Mouse (Mus musculus): Measurements from ENCODE around the gene Ifrd2.

Ifrd2 gene

DNA sequence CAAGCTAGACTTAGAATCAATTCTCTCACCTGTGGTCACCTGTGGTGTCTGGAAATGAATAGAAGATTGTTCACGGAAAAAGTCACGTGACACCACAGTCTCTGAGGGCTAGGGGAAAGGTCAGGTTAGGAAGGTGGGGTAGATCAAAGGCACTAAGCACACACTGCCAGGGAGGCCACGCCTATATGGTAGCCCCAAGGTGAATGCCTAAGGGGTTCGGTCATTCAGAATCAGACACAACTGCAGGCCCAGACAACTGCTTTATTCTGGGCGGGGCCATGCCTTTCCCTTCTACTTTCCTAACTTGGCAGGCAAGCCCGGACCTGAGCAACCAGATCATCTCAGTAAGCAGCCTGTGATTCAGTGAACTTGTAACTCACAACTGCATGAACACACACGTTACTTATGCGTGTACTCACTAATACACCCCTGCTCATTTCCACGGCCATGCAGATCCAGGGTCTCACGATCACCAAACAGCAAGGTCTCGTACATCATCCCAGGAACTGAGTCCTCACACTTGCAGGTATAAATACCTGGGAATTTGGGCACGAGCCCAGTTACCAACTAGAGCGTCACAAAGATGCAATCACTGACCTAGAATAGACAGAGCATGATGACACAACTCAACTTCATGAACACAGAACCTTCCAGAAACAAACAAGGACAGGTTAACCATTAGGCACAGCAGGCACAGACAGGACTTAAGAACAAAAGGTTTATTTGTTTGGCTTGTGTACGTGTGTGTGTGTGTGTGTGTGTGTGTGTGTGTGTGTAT is 11.7 kb upstream of the Ifrd2 start:
- DNase-seq (ENCODE audit: low read depth, low spot score), result no peak

DNA sequence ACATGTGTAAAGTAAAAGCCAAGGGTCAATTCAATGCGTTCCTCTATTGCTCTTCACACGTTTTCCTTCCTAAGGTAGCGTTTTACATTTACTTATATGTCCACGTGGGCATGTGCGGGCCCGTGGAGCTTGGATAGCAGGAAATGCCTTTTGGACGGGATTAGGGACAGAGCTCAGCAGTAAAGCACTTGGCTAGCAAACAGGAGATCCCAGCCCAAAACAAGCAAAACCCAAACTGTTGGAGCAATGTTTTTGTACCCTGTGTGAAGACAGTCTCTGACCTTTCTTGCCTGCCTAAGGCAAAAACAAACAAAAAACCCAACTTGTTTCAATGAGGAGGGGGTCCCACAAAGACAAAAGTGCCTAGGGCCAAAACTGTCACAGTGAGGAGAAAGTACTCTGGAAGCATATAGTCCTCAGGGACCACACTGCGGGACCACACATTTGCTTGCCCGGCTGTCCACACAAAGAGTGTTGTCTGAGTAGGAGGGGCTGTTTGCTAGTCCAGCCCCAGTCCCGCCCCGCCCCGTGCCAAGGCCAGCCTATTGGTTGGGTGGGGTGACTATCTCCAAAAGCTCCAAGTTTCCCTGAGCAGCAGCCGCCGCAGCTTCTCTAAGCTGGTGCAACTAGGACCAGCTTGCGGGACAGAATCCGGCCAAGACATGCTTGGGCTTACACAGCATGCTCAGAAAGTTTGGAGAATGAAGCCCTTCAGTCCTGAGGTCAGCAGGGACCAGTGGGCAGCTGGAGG is 10.9 kb upstream of the Ifrd2 start, which contains the start of gene Hyal1:
Gene Hyal1 (plus strand): TSS at position 571 of the 751 bp plus-strand sequence.
- DNase-seq (ENCODE audit: low read depth, low spot score), result peak; percentile 81

DNA sequence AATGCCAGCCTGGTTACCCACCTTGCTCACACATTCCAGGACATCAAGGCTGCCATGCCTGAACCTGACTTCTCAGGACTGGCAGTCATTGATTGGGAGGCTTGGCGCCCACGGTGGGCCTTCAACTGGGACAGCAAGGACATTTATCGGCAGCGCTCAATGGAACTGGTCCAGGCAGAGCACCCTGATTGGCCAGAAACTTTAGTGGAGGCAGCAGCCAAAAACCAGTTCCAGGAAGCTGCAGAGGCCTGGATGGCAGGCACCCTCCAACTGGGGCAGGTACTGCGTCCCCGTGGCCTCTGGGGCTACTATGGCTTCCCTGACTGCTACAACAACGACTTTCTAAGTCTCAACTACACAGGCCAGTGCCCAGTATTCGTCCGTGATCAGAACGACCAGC is 9.6 kb upstream of the Ifrd2 start:
- no peak for DNase-seq (ENCODE audit: low read depth, low spot score)

- no peak for DNase-seq (ENCODE audit: low read depth, low spot score)
These were observed 8.9 kb upstream of the Ifrd2 start, which contains the start of gene Naa80 for GRCm38 (mm10) chr9:107578587-107578986. Gene Naa80 (plus strand): TSS chr9:107578887.

GRCm38 (mm10) chr9:107579023-107579900 is 8.2 kb upstream of the Ifrd2 start:
- no peak for DNase-seq (ENCODE audit: low read depth, low spot score)

- DNase-seq (ENCODE audit: low read depth, low spot score), result peak; percentile 81
These were observed 6.7 kb upstream of the Ifrd2 start, which contains the start of gene Hyal3 for GRCm38 (mm10) chr9:107580501-107581317. Gene Hyal3 (plus strand): TSS chr9:107580818.

DNA sequence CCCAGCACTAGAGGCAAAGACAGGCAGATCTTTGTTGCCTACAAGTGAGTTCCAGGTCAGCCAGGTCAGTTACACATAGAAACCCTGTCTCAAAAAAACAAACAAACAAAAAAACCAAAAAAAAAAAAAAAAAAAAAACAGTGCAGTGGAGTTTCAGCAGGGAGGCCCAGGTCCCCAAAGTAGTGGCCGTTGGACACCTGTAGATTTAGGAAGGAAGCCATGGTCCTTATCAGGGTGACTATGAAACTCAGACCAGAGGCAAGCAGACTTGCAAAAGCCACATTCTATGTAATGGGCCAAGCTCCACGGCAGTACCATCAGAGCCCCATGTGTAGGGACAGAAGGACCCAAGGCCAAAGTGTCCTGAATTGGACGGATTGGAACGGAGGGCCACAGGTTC is 5.9 kb upstream of the Ifrd2 start:
- DNase-seq (ENCODE audit: low read depth, low spot score), result no peak

GRCm38 (mm10) chr9:107582509-107583062 is 4.9 kb upstream of the Ifrd2 start:
- DNase-seq (ENCODE audit: low read depth, low spot score), result no peak

DNA sequence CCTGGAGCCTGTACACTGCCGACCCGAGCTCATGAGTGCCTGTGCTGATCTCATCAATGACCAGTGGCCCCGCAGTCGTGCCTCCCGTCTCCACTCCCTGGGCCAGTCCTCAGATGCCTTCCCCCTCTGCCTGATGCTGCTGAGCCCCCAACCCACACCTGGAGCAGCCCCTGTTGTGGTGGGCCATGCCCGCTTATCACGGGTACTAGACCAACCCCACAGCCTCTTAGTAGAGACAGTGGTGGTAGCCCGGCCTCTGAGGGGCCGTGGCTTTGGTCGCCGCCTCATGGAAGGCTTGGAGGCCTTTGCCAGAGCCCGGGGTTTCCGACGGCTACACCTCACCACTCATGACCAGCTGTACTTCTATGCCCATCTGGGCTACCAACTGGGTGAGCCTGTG is 4.3 kb upstream of the Ifrd2 start:
- no peak for DNase-seq (ENCODE audit: low read depth, low spot score)

- no peak for DNase-seq (ENCODE audit: low read depth, low spot score)
These were observed 938 bp upstream of the Ifrd2 start for GRCm38 (mm10) chr9:107586504-107586903.

DNA sequence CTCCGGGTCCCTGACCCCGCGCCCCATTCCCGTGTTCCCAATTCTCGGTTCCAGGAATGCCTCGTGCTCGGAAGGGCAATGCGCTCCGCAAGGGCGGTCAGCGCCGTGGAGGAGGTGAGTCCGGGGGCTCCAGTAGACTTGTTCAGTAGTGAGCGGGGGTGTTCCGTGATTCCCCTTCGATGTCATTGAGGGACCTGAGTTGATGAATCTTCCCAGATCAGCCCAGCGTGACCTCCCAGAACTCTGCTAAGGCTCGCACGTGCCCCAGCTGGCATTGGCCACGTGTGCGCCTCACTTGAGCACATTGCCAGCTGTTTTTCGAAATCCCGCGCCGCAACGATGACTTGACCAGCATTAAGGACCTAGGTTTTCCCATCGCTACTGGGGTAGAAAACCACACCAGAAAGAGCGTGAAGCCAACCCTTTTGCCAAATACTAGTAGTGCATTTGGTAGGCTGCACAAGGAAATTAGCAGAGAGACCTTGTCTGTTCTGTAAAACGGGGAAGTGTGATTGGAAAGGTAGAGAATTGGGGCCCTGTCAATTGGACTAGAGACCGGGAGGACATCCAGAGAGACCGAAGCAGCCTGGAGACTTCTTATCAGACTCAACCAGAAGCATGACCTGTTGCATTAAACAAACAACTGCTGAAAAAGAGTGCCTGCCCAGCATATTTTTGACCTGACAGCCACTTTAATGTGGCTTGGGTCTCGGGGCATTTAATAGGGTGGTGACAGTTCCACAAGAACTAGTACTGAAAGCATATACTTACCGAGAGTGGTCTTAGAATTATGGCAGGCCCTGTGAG is 594 bp downstream of the Ifrd2 start:
- peak; percentile 74 for DNase-seq (ENCODE audit: low read depth, low spot score)

DNA sequence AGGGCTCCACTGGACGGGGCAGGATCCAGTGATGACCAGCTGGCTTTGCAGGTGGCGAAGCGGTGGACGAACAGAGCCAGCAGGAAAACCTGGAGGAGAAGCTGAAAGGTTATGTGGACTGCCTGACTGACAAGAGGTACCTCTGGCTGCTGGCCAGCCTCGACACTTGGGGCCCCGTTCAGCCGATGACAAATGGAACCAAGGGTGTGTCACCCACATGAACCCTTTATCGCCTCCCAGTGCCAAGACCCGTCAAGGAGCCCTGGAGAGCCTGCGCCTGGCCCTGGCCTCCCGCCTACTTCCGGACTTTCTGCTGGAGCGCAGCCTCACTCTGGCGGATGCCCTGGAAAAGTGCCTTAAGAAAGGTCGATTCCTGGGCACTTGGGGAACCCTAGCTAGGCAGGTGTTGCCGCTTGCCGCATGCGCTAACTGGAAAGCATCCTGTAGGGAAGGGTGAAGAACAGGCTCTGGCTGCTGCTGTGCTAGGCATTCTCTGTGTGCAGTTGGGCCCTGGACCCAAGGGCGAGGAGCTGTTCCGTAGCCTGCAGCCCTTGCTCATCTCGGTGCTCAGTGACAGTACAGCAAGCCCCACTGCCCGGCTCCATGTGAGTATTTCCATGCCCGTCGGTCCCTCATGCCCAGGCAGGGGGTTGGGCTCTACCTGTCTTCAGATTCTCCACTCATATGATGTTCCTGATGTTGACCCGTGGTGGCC is 2.8 kb downstream of the Ifrd2 start:
- DNase-seq (ENCODE audit: low read depth, low spot score), result peak; percentile 54

GRCm38 (mm10) chr9:107590773-107591060 is 3.3 kb downstream of the Ifrd2 start:
- no peak for DNase-seq (ENCODE audit: low read depth, low spot score)

GRCm38 (mm10) chr9:107593101-107593976 is 5.9 kb downstream of the Ifrd2 start:
- no peak for DNase-seq (ENCODE audit: low read depth, low spot score)

DNA sequence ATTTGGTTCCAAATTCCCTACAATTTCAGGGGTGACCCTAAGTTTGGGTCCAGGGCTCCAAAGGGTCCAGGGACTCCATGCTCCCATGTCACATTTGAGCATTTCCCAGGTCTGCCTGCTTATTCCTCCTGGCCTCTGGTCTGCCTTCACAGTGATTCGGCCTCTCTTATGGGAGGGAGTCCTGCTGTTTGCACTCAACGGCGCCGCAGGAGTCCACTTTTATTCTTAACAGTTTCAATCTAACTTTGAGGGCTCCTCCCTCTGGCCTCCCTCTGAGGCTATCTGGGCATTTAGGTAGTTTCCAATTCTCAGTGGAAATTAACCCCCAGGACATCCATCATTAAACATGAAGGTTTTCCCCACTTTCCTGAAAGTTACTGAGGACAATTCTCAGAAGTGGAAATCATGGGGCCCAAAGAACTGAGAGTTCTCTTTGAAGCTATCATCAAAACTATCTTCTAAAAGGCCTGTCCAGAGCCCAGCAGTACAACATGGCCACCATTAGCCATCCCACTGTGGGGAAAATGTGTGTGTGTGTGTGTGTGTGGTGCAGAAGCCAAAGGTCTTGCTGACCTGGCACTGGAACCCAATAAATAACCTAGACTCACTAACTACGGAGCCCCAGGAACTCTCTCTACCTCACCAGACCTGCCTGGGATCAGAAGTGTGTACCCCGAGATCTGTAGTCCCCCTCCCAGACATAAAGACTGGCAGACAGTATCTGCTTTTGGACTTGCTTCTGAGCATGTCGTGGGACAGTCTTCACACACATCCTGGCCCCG is 7.0 kb downstream of the Ifrd2 start:
- no peak for DNase-seq (ENCODE audit: low read depth, low spot score)

GRCm38 (mm10) chr9:107596619-107597569 is 9.5 kb downstream of the Ifrd2 start:
- DNase-seq (ENCODE audit: low read depth, low spot score), result no peak
